Mouse (Mus musculus): ENCODE measurements at regions not wholly inside any gene's neighbourhood (a gene's known extent, or its start where the extent isn't known, plus 50 kb on each side); places are given as distances from the start of the nearest gene placed in this dataset.

DNA sequence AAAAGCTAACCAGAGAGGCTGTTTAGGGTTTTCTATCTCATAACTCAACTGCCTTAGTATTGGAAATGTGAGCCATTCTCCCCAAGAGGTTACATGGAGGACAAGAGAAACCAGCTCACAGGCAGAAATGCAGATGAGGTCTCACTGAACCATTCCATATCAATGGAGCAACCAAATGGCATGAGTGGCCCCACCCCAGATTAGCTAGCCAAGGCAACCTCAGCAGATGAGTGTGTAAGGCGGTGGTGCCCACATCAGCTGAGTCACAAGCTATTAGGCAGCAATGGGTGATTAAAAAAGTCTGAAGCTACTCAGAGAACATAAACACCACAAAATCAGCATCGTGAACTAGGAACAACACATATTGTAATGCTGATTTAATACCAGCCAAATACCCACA lies 133.2 kb downstream of the Lpin1 start:
- peak; percentile 19 for DNase-seq (ENCODE audit: inconsistent ontology term)

DNA sequence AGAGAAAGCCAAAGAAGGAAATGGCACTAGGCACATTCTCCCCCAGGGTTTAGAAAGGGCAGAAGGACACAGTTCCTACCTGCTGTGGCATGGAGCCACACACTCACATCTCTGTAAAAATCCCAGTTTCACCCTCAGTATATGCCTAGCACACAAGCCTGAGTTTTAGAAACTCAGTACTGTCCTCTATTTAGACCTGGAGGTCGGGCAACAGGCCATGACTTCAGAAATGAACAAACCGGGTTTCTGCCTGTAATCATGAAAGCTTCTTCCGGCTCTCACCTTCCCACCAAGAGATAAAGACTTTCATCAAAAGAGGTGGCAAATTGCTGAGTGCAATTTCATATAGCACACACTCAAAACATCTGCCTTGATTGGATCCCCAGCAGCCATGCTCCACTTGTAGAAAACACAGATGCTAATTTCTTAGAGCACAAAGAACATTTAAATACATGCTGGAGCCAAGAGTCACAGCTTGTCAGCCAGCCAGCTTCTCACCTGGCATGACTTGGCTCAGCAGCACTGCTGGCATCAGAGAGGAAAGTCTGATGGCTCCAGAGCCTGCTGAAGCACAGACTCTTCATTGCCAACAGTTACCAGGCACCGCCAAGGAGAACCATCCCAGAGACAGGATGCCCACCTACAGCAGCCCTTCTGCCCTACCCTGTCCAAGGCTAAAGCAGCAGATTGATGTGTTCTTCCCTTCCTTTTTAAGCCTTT lies 136.2 kb downstream of the Lpin1 start:
- DNase-seq (ENCODE audit: inconsistent ontology term) = no peak

DNA sequence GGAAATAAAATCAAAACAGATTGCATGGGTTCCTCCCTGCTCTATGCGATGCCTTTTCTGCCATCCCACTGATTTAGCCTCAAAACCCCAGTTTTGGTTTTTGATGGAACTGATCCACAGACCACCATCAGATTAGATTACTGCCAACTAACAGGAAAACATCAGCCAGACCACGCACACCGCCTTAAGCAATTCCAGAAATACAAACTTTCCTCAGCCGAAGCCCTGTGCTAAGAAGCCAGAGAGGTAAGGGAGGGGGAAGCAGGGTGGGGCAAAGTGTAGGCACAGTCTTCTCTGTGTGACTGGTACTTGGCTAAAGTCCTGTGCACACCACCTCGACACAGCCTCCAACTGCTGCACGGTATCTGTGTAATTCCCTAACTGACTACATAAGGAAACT lies 153.3 kb downstream of the Lpin1 start:
- DNase-seq (ENCODE audit: inconsistent ontology term) = no peak

DNA sequence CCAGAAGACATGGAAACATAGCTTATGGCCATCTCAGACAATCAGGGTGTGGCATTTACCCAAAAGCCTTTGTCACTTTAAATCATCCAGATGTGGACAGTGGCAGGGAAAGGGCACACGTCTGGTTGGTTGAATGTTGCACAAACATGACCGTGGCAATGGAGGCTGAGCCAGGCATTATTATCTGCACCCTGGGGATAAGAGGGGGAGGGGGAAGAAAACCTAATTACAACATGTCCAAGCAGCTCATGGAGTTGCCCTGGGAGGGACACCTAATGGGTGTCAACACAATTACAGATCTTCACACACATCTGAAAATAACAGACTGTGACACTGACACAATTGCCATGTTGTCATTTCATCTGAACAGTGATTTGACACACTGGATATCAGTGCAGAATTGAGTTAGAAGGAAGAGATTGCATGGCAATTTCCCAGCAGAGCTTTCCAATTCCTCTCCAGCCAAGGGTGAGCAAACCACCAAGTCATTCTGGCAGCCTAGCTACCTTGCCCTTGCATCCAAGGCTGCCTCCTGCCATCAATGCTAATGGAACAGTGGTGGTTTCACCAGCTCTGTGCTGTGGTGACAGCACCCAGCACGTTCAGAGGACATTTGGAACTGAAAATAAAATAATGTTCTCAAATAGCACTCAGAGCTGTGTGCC lies 159.9 kb downstream of the Lpin1 start:
- peak; percentile 21 for DNase-seq (ENCODE audit: inconsistent ontology term)

DNA sequence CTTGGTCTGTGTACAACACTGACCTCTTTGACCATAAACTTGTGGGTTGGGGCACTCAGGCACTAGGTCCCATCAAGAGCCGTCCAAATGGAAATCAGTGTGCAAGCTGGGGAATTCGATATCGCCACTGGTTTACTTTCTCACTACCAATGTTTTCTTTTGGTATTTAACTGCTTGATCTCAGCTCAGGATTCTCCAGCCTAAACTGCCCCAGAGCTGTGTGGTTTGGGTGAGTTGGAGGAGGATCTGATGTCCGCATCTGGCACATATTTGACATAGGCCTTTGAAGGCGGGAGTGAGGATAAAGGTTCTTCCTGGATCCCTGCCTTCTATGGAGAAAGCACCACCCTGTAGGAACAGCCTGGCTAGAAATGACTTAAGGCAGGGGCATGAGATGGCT lies 172.0 kb downstream of the Lpin1 start:
- DNase-seq (ENCODE audit: inconsistent ontology term) = no peak

DNA sequence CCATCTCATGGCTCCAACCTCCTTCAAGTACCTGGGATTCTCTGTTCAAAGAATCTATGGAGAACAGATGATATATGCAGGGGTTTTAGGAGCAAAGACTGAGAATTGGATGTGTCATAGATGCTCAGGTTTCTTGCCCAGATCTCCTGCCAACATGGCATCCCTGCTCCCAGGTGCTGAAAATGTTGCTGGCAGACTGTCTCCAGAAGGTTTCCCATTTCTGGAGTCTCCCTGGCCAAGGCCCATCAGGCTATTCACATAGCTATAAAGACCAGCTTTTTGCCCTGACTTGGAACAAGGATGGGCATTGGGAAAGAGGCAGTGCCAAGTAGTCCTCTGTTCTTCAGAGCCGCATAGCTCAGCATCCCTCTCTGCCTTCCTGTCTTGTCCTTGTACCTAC lies 173.8 kb downstream of the Lpin1 start:
- no peak for DNase-seq (ENCODE audit: inconsistent ontology term)

DNA sequence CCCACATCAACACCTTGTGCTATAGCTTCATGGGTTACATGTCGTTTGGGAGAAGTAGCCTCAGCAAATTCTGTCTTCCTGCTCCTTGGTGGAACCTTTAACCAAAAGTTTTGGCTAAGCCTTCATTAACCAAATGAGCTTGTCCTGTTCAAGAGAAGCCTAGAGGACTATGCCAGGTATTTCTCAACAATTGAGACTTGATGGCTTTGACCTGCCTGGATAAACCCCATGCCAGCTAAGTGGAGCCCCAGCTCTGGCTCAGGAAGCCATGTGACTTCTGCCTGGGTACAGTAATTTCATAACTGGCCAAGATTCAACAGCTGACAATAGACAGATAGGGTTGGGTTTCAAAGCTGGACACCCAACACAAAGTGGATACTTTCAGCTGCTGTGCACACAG lies 174.5 kb downstream of the Lpin1 start:
- DNase-seq (ENCODE audit: inconsistent ontology term) = no peak

DNA sequence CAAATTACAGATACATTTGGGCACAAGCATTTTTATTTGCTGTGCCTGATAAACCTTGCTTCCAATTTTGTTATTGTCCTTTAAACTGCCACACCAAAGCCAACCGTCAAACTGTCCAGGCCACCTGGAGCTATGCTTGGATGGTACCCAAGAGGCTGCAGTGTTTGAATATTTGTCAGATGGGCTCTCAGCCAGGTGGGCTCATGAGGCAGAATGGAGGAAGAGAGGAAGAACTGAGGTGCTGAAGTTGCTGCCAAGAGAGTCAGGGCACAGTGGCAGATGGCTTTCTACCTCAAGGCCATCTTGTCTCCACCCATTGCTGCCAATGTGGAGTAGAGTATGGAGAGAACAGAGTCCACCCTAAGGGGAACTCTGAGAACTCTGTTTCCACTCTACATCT lies 176.0 kb downstream of the Lpin1 start:
- DNase-seq (ENCODE audit: inconsistent ontology term) = peak; percentile 82

DNA sequence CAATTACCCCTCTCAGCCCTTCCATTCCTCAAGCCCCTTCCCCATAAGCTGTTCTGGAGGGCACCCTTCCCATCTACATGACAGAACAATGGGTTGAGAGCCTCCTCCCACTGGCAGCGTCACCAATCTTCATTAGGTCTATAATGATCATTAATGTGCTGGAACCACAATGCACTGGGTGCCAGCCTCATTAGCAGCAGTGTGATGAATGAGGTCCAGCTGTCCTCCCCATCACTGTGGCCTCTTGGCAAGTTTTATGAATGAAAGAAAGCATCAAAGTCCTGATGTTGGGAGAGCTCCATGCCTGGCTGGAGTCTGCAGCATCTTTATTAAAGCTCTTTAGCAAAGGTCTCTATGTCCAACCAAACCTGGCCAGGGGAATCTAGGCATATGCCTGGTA lies 176.5 kb downstream of the Lpin1 start:
- peak; percentile 86 for DNase-seq (ENCODE audit: inconsistent ontology term)

DNA sequence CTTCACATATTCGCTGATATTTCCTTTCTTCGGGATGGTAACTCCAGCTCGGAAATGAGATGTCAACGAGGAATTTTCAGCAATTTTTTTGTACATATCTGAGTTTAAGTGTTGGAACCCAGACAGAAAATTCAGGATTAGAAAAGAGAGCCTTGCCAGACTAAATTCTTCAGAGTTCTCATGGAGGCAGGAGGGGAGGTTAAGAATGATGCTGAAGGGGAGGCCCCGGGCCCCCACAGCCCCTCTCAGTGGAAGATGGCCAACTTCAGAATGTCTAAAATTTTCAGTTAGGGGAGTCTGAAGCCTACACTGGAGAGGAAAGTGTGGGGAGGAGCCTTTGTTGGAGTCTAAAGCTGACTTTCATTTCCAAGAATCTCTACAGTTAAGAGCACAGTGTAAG lies 184.8 kb downstream of the Lpin1 start:
- DNase-seq (ENCODE audit: inconsistent ontology term) = no peak

DNA sequence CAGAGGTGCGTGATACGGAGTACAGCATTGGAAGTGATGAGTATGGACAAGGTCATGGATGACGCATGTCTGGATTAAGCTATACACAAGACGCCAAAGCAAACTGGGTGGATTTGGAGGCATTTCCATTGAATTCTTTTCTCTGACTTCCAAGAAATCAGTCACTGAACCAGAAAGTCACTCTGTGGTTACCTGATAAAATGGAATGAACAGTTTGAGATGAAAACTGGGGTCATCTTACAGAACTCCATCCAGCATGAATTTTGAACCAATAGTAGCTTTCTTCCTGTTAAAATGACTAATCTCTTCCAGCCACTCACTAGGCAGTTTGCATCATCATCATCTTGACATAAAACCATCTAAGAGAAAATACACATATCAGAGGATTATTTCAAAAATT lies 186.2 kb downstream of the Lpin1 start:
- peak; percentile 60 for DNase-seq (ENCODE audit: inconsistent ontology term)

DNA sequence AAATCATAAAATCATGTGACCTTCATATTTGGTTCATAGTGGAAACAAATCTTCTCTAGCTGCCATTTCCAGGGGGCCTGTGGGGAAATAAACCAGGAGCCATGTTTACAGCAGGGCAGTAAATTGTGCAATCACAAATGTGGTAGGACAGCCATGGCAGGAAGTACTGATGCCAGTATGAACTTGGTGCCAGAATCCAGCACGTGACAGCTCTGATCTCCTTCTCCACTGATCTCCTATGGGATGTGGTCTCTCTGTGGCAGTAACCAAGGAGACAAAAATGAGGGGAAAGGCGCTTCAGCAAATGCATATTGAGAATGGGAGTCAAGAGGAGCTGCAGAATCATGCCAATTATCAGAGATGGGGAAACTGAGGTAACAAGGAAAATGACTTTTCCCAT lies 215.0 kb downstream of the Lpin1 start:
- DNase-seq (ENCODE audit: inconsistent ontology term) = no peak

DNA sequence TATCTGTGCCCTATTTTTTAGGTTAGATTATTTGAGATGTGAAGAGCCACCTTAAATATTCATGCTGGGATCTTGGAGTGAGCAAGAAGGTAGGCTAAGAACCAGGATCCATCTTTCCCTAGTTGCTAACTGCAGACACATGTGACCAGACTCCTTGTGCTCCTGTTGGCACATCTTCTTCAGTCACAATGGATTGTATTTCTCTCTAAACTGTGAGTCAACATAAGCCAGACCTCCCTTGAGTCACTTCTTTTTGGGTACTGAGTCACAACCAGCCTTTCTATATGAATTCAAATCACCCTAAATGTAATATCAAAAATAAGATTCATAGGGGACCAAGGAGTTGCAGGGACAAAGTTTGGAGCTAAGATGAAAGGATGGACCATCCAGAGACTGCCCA lies 217.9 kb downstream of the Lpin1 start:
- DNase-seq (ENCODE audit: inconsistent ontology term) = no peak

DNA sequence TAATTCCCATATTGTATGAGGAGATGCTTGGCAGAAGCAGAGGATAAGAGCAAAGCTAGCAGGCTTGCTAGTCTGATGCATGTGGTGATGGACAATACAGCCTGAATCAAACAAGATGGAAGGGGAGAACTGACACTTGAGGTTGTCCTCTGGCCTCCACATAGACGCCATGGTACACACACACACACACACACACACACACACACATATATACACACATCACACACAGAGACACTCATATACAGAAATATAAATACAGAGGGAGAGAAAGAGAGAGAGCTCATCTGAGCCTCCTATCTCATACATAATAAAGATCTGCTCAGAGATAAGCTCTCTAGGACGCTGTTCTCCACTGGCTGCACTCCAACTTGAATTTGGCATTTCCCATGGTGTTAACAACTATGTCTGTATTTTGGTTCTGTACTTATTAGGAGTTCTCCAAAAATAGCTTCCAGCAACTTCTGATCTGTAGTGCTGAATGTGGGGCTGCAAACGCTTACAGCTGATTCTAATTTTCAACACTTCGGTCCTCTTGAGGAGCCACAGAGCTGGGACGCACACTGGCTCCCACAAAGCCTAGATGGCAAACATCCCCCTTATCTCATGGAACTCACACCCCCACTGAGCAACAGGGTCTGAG lies 219.0 kb downstream of the Lpin1 start:
- DNase-seq (ENCODE audit: inconsistent ontology term) = no peak

DNA sequence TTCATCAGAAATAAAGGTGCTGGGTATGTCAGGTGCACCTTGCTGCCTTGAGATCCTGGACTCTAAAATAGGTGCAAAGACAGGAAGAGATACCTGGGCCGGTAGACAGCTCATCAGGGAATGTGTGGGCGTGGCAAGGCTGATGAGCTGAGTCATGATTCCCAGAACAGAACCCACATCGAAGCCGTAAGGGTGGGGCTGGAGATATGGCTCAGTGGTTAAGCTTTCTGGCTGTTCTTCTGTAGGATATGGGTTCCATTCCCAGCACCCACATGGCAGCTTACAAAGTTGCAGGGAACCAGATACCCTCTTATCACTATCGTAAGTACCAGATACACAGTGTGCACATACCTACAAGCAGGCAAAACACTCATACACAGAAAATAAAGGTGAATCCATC lies 219.6 kb downstream of the Lpin1 start:
- DNase-seq (ENCODE audit: inconsistent ontology term) = no peak

DNA sequence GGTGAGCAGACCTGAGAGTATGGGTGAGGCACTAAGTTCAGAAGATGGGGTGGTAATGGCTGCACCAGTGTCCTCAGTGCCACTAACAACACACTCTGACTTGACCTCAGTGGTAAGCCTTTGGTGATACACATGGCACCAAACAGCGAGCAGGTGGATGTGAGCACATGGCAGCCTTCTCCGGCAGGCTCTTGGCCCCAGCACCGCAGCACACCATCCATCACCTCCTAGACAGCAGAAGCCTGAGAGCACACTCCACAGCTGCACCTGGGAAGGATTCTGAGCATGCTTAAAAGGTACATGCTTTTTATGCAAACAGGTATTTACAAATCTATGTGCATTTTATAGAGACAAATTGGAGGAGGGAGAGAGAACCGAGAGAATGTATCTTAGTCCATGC lies 223.7 kb downstream of the Lpin1 start:
- no peak for DNase-seq (ENCODE audit: inconsistent ontology term)

DNA sequence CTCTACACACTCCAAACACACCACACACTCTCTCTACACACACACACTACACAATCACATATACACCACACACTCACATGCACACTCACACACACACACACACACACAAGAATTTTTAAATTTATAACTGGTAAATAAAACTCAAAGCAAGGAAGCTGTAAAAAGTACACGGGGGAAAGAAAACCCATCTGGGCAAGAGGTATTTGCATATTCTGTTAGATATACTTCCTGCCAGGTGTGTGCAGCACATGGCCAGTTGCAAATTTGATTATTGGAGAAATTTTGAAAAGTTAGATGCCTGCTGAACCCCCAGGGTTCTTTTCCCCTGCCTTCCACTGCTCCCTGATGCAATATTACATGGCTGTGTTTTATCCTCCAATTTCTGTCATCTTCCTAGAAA lies 226.4 kb downstream of the Lpin1 start:
- DNase-seq (ENCODE audit: inconsistent ontology term) = no peak

DNA sequence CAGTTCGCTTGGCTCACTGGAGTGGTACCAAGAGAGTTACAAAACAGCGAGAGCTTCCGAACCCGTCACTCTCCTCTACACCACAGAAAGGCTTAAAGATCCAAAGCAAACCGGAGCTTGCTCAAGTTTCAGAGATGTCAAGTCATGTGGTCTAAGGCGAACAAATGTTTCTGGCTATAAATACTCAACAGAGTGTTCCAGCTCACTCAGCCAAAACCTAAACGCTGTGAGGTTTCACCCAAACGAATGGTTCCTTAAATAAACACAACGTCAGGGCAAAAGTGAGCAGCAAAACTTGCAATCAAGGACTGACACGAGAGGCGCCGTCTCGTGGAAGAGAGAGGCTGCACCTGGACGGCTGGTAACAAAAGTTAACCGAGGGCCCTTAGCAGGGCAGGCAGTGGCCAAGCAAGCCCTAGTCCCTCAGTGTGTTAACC lies 227.2 kb downstream of the Lpin1 start:
- DNase-seq (ENCODE audit: inconsistent ontology term) = no peak

DNA sequence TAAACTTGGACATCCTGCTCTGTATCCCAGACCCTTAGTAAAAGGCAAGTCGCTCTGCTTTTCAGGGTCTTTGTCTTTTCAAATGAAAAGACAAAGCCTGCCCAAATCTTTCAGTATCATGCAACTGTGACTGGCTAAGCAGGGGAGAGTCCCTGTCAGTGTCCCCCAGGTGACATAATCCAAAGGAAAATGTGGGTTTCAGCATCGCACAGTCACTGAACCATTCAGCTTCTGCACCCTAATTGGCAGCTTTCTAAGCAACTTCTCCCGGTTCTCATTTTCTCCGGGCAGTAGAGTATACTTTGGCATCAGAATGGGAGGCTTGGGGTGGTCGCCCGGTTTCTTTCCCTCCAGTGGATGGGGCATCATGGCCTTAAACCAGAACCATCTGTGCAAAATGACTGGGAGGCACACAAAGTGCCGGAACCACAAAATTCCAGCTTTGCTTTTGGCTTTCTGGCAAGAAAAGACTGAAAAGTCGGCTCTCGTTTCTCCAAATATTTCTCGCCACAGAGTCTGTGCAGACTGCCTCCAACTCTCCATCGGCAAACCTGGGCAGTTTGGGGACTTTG lies 228.3 kb downstream of the Lpin1 start:
- peak; percentile 24 for DNase-seq (ENCODE audit: inconsistent ontology term)

DNA sequence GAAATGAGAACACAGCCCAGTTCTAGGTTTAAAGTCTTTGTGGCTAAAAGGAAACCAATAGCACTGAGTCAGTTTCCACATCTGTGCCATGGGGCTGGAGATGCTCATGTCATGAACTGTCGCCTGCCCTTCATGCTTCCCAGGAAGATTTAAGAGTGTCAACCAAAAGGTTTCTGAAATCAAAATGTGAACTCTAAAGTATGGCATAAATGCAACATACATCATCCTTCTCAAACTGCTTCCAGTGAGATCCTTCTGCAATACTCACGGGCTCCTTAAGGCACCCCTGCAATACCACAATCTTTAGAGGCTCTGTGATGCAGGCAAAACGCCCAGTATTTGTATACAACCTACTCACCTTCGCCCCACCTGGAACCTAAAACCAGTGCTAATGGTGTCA lies 229.7 kb downstream of the Lpin1 start:
- DNase-seq (ENCODE audit: inconsistent ontology term) = no peak

DNA sequence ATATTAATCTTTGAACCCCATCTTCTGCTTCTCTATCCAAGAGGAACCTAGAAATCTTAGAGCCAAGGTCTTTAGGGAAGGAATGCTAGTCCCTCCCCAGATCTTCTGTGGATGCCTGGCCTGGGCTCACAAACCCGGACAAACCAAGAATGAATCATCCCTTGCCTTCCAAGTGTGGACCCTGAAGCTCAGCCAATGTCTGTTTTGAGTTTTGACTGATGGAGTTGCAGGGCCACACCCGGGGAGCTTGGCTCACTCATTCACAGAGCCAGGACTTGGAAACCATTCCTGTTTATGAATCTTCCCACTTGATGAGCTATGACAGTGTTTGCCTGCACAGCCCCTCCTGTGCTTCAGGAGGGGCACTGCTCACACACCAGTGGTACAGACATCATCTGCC lies 230.4 kb downstream of the Lpin1 start:
- DNase-seq (ENCODE audit: inconsistent ontology term) = peak; percentile 74

DNA sequence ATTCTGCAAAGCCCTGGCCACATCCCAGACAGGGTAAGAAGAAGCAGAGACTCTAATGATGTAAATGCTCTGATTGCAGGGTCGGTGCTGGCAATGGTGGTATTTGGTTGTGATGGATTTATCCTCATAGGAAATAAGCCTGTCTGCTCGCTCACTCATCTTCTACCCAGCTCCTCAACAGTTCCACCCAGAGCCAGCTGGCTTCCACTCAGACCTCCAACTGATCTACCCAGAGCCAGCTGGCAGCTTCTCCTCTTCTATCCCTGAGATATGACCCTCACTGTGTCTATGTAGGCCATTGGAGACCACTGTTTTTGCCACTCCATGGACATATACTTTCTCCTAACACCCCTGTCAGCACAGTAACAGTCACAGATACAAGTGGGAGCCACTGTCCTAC lies 231.4 kb downstream of the Lpin1 start:
- no peak for DNase-seq (ENCODE audit: inconsistent ontology term)

DNA sequence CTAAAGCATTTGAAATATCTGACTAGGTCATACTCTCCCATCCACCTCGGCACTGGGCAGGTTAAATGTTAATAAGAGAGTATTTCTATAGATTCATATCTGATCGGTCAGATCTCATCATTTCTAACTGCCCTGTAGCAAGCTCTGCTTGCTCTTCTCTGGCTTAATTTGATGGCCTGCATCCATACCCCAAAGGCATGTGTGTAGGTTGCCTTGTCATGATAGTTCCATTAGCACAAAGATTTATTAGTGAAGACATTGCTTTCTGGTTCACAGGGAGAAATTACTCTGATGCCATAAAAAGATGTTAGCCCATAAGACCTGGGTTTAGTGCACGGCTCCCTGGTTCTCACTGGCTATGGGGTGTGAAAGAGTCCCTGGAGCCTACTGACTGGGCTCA lies 232.3 kb downstream of the Lpin1 start:
- no peak for DNase-seq (ENCODE audit: inconsistent ontology term)

All from Muller cell, postnatal 12 days (primary cell).